Mouse (Mus musculus) adipocyte (in vitro differentiated cells): Measurements from ENCODE around the gene Ifnab.
A peak's percentile ranks its signal among the peaks of the same experiment; 100 is the strongest.

ENCODE experiments used
- DNase-seq: peaks from one replicate; pipeline ENCODE4 v3.0.0-alpha.2; 2016; ENCODE audit warnings: low spot score

The Ifnab gene

GRCm38 (mm10) chr4:88676824-88677223 is 14.3 kb downstream of the Ifnab start, which contains the start of gene Ifna16:
TSS of gene Ifna16 (minus strand) at chr4:88676924.
- DNase-seq, result no peak

GRCm38 (mm10) chr4:88655461-88655860 is 35.7 kb downstream of the Ifnab start:
- DNase-seq, result no peak

- no peak for DNase-seq
Observed at GRCm38 (mm10) chr4:88653644-88654043, 37.5 kb downstream of the Ifnab start.

GRCm38 (mm10) chr4:88644359-88644758 is 46.8 kb downstream of the Ifnab start, which contains the start of gene Ifna13:
TSS of gene Ifna13 (minus strand) at chr4:88644459.
- DNase-seq, result no peak

GRCm38 (mm10) chr4:88642526-88642925 is 48.6 kb downstream of the Ifnab start:
- no peak for DNase-seq

GRCm38 (mm10) chr4:88641077-88641831 is 49.9 kb downstream of the Ifnab start:
- peak; percentile 100 for DNase-seq

- DNase-seq, result no peak
Observed at GRCm38 (mm10) chr4:88640704-88641076, 50.5 kb downstream of the Ifnab start.
